Mouse (Mus musculus) neural tube, embryonic 11.5 days (tissue): Measurements from ENCODE around the gene Cdkn1b. TPM values are rescaled to one million over a fixed set of nuclear protein-coding genes. Genes with fewer than 3 reads are reported as not detected.

ENCODE experiments used
- ATAC-seq: fragments of 200-750 bp; cut with Nextera tagmentation; 2 replicates; pipeline ENCODE4 v1.8.0; 2017; ENCODE audit warnings: moderate number of reproducible peaks, mild to moderate bottlenecking, moderate TSS enrichment, moderate library complexity; ENCODE audit not compliant: insufficient read depth, low FRiP score, low TSS enrichment
- DNase-seq: peaks from one replicate; pipeline ENCODE4 v3.0.0-alpha.2; 2015; ENCODE audit warnings: low spot score
- H3K27ac ChIP-seq: fragments of 300-500 bp; sonication (generic); 2 replicates; pipeline ENCODE4 v1.5.1; 2014; ENCODE audit warnings: low read depth, mild to moderate bottlenecking, low read length
- H3K27me3 ChIP-seq: fragments of 300-500 bp; sonication (generic); 2 replicates; pipeline ENCODE4 v1.6.1; 2014; ENCODE audit warnings: mild to moderate bottlenecking, low read length, mixed read lengths; ENCODE audit not compliant: control insufficient read depth, insufficient read depth
- H3K36me3 ChIP-seq: fragments of 300-500 bp; sonication (generic); 2 replicates; pipeline ENCODE4 v1.6.1; 2014; ENCODE audit warnings: mild to moderate bottlenecking, low read length, moderate library complexity, mixed read lengths; ENCODE audit not compliant: control insufficient read depth, insufficient read depth
- H3K4me1 ChIP-seq: fragments of 300-500 bp; sonication (generic); 2 replicates; pipeline ENCODE4 v1.6.1; 2014; ENCODE audit warnings: low read length, mixed read lengths; ENCODE audit not compliant: control insufficient read depth, insufficient read depth
- H3K4me2 ChIP-seq: fragments of 300-500 bp; sonication (generic); 2 replicates; pipeline ENCODE4 v1.6.1; 2014; ENCODE audit warnings: low read depth, mild to moderate bottlenecking, moderate library complexity
- H3K4me3 ChIP-seq: fragments of 300-500 bp; sonication (generic); 2 replicates; pipeline ENCODE4 v1.5.1; 2014; ENCODE audit warnings: low read depth, low read length
- H3K9ac ChIP-seq: fragments of 300-500 bp; sonication (generic); 2 replicates; pipeline ENCODE4 v1.6.1; 2014; ENCODE audit warnings: mild to moderate bottlenecking, low read length
- H3K9me3 ChIP-seq: fragments of 300-500 bp; sonication (generic); 2 replicates; pipeline ENCODE4 v1.6.1; 2016; ENCODE audit warnings: low read length; ENCODE audit not compliant: control insufficient read depth
- WGBS: fragments of 180-500 bp; shearing (Covaris S2); extraction: QIAGEN DNeasy Blood & Tissue Kit; methylation state at CpG from one replicate; pipeline ENCODE4 v1.1.7; 2014; 5-methylcytosine and 5-hydroxymethylcytosine counted together
- polyA plus RNA-seq: library from polyadenylated mRNA; unstranded; fragments of >200 nt; fragmentation: Nextera tagmentation; extraction: Ambion mirVana; gene quantifications from 2 replicates; pipeline ENCODE4 v1.2.1, GENCODE M21; 2014

Gene Cdkn1b
- polyA plus RNA-seq, 1 experiment from 2014 or later, result 17.8 TPM

DNA sequence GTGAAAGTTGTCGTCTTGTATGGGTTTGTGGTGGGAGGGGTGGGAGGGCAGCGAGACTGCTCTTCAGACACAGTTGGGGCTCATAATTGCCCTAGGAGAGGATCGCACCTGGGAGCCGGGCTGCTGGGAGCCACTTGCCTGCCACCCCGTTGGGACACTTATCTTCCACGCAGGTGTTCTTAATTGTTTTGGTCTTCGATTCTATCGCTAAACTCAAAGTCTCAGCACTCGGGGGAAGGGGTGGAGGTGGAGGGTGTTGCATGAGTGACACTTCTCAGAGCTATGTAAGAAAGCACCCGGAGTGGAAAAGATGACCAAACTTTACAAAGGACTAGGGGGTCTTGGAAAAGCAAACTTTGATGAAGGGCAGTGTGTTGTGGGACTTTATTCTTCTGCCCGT, 3.6 kb upstream of the Cdkn1b start:
- no peaks in the 10 kb centered on the region for H3K27me3 ChIP-seq
- DNase-seq, result no peak
- ATAC-seq, result no peak
- no peaks in the 10 kb centered on the region for H3K9me3 ChIP-seq
- WGBS, result under 1% methylated on average over 11 of the region's 11 CpGs
- H3K9ac ChIP-seq, result peak overlapping the region; percentile 15
- no peak overlapping the region for H3K27ac ChIP-seq
- peaks cover 3% of the 10 kb centered on the region; the same call in 1 of the 2 replicates for H3K4me1 ChIP-seq
- no peaks in the 10 kb centered on the region for H3K36me3 ChIP-seq
- peak overlapping the region; percentile 63 for H3K4me2 ChIP-seq
- peak overlapping the region; percentile 38 for H3K4me3 ChIP-seq

DNA sequence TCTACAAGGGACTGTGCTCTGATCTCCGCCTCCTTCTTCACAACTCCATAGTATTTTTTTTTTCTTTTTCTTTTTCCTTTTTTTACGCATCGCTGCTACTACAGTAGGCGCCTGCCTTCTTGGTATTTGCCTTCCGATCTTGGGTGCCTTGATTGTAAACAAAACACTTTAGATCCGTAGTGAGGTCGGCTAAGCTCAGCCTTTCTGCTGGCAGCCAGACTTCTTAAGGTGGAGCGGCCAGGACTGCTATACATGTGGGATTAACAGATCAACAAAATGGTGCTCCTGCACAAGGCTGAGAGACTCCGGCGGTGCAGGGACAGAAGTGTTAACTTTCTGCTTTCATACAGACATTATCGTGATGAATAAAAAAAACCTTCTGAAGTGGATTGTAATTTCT, 3.1 kb upstream of the Cdkn1b start:
- no peaks in the 10 kb centered on the region for H3K36me3 ChIP-seq
- no peaks in the 10 kb centered on the region for H3K27me3 ChIP-seq
- H3K4me3 ChIP-seq, result peak overlapping the region; percentile 38
- peaks cover 6% of the 10 kb centered on the region; the same call in 1 of the 2 replicates for H3K4me1 ChIP-seq
- no peak overlapping the region for H3K27ac ChIP-seq
- ATAC-seq (no peak), DNase-seq (peak; percentile 58)
- peak overlapping the region; percentile 63 for H3K4me2 ChIP-seq
- WGBS, result 4% methylated on average over 11 of the region's 11 CpGs
- H3K9ac ChIP-seq, result peak overlapping the region; percentile 15
- H3K9me3 ChIP-seq, result no peaks in the 10 kb centered on the region

DNA sequence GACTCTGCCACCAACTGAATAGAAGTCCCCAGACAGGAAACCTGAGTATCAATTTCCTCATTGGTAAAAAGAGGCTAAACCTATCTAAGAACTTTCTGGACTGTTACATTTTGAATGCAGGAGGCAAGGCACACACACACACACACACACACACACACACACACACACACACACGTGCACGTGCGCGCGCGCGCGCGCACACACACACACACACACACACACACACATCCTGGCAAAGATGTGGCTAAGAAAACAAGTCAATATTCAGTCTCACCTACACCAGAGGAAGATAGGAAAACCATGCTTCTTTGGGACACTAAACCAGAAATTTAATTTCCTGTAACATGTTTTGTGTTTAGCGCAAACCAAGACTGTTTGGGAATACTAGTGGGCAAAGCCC, 1.4 kb upstream of the Cdkn1b start:
- peaks cover 15% of the 10 kb centered on the region; the same call in 1 of the 2 replicates for H3K4me1 ChIP-seq
- no peak overlapping the region for H3K27ac ChIP-seq
- no peaks in the 10 kb centered on the region for H3K36me3 ChIP-seq
- 95% methylated on average over 10 of the region's 10 CpGs for WGBS
- no peak overlapping the region for H3K9ac ChIP-seq
- H3K27me3 ChIP-seq, result no peaks in the 10 kb centered on the region
- no peak overlapping the region for H3K4me3 ChIP-seq
- DNase-seq, result no peak
- ATAC-seq, result no peak
- no peaks in the 10 kb centered on the region for H3K9me3 ChIP-seq
- no peak overlapping the region for H3K4me2 ChIP-seq

DNA sequence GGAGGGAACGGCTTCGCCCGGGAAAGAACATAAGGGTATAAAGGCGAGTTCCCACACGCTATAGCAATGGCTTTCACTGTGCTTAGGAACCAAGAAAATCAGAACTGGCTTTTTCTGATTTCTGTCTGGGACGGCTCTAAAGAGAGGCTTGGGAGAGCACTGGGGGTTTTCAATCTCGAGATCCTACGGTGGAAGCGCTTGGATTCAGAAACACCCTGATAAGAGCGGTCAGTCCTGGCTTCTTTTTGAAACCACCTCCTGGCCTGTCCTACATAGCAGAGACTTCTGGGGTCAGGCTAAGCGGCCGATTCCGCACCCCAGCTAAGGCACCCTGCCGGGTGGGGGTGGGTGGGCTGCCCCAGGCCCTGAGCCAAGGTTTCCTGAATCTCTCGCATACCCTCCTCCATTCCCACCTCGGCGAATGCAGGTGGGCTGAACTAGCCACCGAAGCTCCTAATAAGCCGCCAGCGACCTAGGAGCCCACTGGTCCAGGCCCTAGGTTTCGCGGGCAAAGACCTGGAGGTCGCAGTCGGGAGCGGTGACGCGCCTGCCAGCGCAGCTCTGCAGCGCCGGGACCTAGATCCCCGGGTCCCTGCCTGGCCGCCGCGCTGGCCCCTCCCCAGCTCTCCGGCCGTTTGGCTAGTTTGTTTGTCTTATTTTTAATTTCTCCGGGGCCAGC, 551 bp upstream of the Cdkn1b start:
- Histone ChIP-seq H3K4me3 (peak overlapping the region; percentile 96), H3K36me3 (no peaks in the 10 kb centered on the region), H3K27me3 (no peaks in the 10 kb centered on the region), H3K9ac (peak overlapping the region; percentile 91), H3K4me1 (peaks cover 15% of the 10 kb centered on the region; the same call in 1 of the 2 replicates), H3K9me3 (no peaks in the 10 kb centered on the region), H3K4me2 (peak overlapping the region; percentile 94), H3K27ac (peak overlapping the region; percentile 92)
- ATAC-seq (peak; percentile 80), DNase-seq (no peak)
- 2% methylated on average over 36 of the region's 37 CpGs for WGBS

DNA sequence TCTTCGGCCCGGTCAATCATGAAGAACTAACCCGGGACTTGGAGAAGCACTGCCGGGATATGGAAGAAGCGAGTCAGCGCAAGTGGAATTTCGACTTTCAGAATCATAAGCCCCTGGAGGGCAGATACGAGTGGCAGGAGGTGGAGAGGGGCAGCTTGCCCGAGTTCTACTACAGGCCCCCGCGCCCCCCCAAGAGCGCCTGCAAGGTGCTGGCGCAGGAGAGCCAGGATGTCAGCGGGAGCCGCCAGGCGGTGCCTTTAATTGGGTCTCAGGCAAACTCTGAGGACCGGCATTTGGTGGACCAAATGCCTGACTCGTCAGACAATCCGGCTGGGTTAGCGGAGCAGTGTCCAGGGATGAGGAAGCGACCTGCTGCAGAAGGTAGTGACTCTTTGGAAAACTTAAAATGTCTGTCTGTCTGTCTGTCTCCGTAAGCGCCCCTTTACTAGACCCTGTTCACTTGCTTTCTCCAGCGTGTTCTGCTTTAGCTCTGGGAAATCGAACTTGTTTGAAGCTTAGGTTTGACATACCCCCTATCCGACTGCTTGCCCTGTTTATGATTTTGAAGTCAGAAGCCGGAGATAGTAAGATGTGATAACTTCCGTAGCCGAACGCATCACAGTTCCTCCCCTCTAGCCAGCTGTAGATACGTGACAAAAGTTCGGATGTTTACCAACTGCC, 953 bp downstream of the Cdkn1b start:
- H3K27me3 ChIP-seq, result no peaks in the 10 kb centered on the region
- H3K4me3 ChIP-seq, result peak overlapping the region; percentile 96
- peak overlapping the region; percentile 91 for H3K9ac ChIP-seq
- H3K4me1 ChIP-seq, result peaks cover 15% of the 10 kb centered on the region; the same call in 1 of the 2 replicates
- peak overlapping the region; percentile 94 for H3K4me2 ChIP-seq
- peak overlapping the region; percentile 92 for H3K27ac ChIP-seq
- DNase-seq (peak; percentile 37), ATAC-seq (no peak)
- no peaks in the 10 kb centered on the region for H3K9me3 ChIP-seq
- under 1% methylated on average over 32 of the region's 32 CpGs for WGBS
- no peaks in the 10 kb centered on the region for H3K36me3 ChIP-seq

DNA sequence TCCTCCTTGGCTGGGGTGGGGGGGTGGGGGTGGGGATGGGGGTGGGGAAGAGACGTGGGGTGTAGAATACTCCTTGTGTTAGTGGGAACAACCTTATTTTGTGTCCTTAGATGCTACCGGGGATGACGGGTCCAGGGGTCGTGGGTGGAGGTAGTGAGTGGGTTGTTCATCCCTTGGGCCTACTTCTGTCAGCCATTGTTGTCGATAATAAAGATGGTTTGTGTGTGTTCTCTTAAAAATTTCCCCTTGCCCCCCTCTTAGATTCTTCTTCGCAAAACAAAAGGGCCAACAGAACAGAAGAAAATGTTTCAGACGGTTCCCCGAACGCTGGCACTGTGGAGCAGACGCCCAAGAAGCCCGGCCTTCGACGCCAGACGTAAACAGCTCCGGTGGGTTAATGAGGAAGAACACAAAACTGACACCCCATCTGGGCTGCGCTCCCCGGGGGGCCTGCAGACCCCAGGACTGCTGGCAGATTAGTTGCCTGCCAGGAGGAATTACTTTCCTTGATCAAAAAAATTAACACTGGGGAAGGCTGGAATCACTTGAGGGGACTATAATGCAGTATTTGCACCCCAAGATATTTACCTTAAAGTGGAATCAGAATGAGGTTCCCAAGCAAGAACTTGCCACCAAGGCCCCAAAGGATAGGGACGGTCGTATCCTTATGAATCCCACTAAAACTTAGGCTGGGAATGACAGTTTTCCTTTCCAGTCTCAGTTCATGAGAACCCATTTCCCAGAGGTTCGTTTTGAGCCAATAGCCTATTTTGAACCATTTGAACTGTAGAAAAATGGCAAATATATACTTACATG, 1.7 kb downstream of the Cdkn1b start:
- no peaks in the 10 kb centered on the region for H3K27me3 ChIP-seq
- H3K4me1 ChIP-seq, result peaks cover 12% of the 10 kb centered on the region; the same call in 1 of the 2 replicates
- DNase-seq (no peak), ATAC-seq (no peak)
- peak overlapping the region; percentile 96 for H3K4me3 ChIP-seq
- H3K9ac ChIP-seq, result peak overlapping the region; percentile 91
- WGBS, result 7% methylated on average over 20 of the region's 20 CpGs
- H3K27ac ChIP-seq, result no peak overlapping the region
- H3K4me2 ChIP-seq, result peak overlapping the region; percentile 94
- no peaks in the 10 kb centered on the region for H3K36me3 ChIP-seq
- H3K9me3 ChIP-seq, result no peaks in the 10 kb centered on the region

DNA sequence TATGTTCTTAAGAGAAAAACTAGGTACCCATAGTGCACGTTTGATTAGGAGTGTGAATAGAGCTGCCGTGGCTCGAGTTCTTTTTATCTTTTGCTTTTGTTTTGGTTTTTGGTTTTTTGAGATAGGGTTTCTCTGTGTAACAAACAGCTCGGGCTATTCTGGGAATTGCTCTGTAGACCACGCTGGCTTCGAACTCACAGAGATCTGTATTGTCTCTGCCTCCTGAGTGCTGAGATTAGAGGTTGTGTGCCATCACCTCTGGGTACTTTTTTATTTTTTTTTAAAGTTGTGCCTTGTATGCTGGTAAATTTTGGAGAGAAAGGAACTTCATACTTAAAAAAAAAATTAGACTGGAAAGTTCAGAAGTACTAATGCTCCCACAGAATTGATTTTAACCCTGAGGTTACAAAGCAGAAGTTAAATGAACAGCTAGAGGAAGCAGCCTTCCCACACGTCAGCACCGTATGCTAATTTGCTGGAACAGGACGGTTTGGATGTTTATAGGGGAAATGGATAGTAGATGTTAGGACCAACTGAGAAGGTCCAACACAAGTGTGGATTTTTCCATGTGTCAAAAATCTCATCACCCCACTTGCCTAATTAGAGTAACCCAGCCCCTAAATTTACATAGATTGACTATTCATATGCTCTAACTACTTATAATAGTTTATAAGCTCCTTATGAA, 2.5 kb downstream of the Cdkn1b start:
- Histone ChIP-seq H3K4me1 (peaks cover 12% of the 10 kb centered on the region; the same call in 1 of the 2 replicates), H3K4me2 (peak overlapping the region; percentile 94), H3K9ac (no peak overlapping the region; the same call in 1 of the 2 replicates), H3K27me3 (no peaks in the 10 kb centered on the region), H3K36me3 (no peaks in the 10 kb centered on the region), H3K9me3 (no peaks in the 10 kb centered on the region), H3K27ac (no peak overlapping the region), H3K4me3 (peak overlapping the region; percentile 96)
- 62% methylated on average over 9 of the region's 9 CpGs for whole genome bisulfite sequencing
- DNase-seq (no peak), ATAC-seq (no peak)

DNA sequence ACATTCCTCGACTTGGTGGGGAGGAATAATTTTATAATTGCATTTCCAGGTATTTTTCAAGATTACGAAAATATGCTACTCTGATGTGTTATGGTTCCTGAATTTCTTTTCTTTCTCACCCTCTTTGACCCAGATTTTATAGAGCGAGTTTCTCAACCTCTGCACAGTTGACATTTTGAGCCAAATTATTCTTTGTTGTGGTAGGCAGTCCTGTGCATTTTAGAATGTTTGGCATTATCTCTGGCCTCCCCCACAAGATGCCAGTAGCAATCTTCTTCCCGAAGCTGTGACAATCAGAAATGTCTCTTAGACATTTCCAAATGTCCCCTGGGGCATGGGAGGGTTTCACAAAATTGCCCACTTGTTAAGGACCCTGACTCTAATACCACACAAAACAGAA, 3.5 kb downstream of the Cdkn1b start:
- ATAC-seq, result no peak
- 82% methylated on average over 4 of the region's 4 CpGs for WGBS
- no peak overlapping the region for H3K4me3 ChIP-seq

More for the DNA sequence above, 3.5 kb downstream of the Cdkn1b start:
- DNase-seq, result no peak
- no peak overlapping the region for H3K27ac ChIP-seq
- peaks cover 12% of the 10 kb centered on the region; the same call in 1 of the 2 replicates for H3K4me1 ChIP-seq
- H3K36me3 ChIP-seq, result no peaks in the 10 kb centered on the region
- no peak overlapping the region for H3K9ac ChIP-seq
- H3K27me3 ChIP-seq, result no peaks in the 10 kb centered on the region
- H3K9me3 ChIP-seq, result no peaks in the 10 kb centered on the region
- H3K4me2 ChIP-seq, result peak overlapping the region; percentile 25; the same call in 1 of the 2 replicates
